Mouse (Mus musculus) intestine, postnatal 0 days (tissue): ENCODE measurements at regions not wholly inside any gene's neighbourhood (a gene's known extent, or its start where the extent isn't known, plus 50 kb on each side); places are given as distances from the start of the nearest gene placed in this dataset.

ENCODE experiments used
- ATAC-seq: fragments of 200-750 bp; cut with Nextera tagmentation; 2 replicates; pipeline ENCODE4 v1.8.0; 2017; ENCODE audit warnings: mild to moderate bottlenecking, moderate TSS enrichment, moderate library complexity
- H3K27ac ChIP-seq: fragments of 300-500 bp; sonication (generic); 2 replicates; pipeline ENCODE4 v1.5.1; 2014; ENCODE audit warnings: mild to moderate bottlenecking, low read depth, low read length, moderate library complexity
- H3K27me3 ChIP-seq: fragments of 300-500 bp; sonication (generic); replicated peaks from 2 replicates; pipeline ENCODE4 v1.6.1; 2014; ENCODE audit warnings: low read length, mixed read lengths; ENCODE audit not compliant: control insufficient read depth, insufficient read depth
- H3K36me3 ChIP-seq: fragments of 300-500 bp; sonication (generic); 2 replicates; pipeline ENCODE4 v1.6.1; 2014; ENCODE audit warnings: mild to moderate bottlenecking, moderate library complexity; ENCODE audit not compliant: control insufficient read depth, insufficient read depth
- H3K4me1 ChIP-seq: fragments of 300-500 bp; sonication (generic); replicated peaks from 2 replicates; pipeline ENCODE4 v1.6.1; 2014; ENCODE audit warnings: antibody characterized with exemption, low read length, mixed read lengths; ENCODE audit not compliant: control insufficient read depth, insufficient read depth
- H3K4me2 ChIP-seq: fragments of 300-500 bp; sonication (generic); replicated peaks from 2 replicates; pipeline ENCODE4 v1.6.1; 2014; ENCODE audit warnings: low read depth, mild to moderate bottlenecking, moderate library complexity
- H3K4me3 ChIP-seq: fragments of 300-500 bp; sonication (generic); 2 replicates; pipeline ENCODE4 v1.5.1; 2014; ENCODE audit warnings: low read depth, low read length
- H3K9ac ChIP-seq: fragments of 300-500 bp; sonication (generic); 2 replicates; pipeline ENCODE4 v1.6.1; 2014; ENCODE audit warnings: mild to moderate bottlenecking, low read depth, low read length
- H3K9me3 ChIP-seq: fragments of 300-500 bp; sonication (generic); 2 replicates; pipeline ENCODE4 v1.6.1; 2016; ENCODE audit warnings: mixed run types; ENCODE audit not compliant: control insufficient read depth
- CTCF ChIP-seq: sonication (generic); IDR thresholded peaks from 2 replicates; pipeline ENCODE4 v1.5.1; 2016; ENCODE audit warnings: low read depth, mild to moderate bottlenecking, control low read depth, antibody characterized with exemption, moderate library complexity
- WGBS: fragments of 180-500 bp; shearing (Covaris S2); extraction: QIAGEN DNeasy Blood & Tissue Kit; methylation state at CpG from one replicate; pipeline ENCODE4 v1.1.7; 2014; 5-methylcytosine and 5-hydroxymethylcytosine counted together

GRCm38 (mm10) chr16:86644912-86645312 lies 709.1 kb upstream of the N6amt1 start:
- 26% methylated on average over 2 of the region's 2 CpGs for WGBS

GRCm38 (mm10) chr16:86604166-86604565 lies 702.5 kb upstream of the Adamts5 start:
- WGBS: 40% methylated on average over 7 of the region's 7 CpGs
- TF ChIP-seq CTCF: no peak

More at GRCm38 (mm10) chr16:86644912-86645312, 709.1 kb upstream of the N6amt1 start:
- Histone ChIP-seq H3K9me3 (no peaks in the 10 kb centered on the region), H3K4me3 (no peak overlapping the region), H3K27ac (no peak overlapping the region), H3K36me3 (no peaks in the 10 kb centered on the region), H3K4me2 (no peak overlapping the region), H3K27me3 (no peaks in the 10 kb centered on the region), H3K4me1 (no peaks in the 10 kb centered on the region), H3K9ac (no peak overlapping the region)
- ATAC-seq: no peak
- TF ChIP-seq CTCF: peak; percentile 88

GRCm38 (mm10) chr16:86594992-86595391 lies 693.4 kb upstream of the Adamts5 start:
- no peak overlapping the region for H3K9ac ChIP-seq
- no peaks in the 10 kb centered on the region for H3K9me3 ChIP-seq
- no peak overlapping the region for H3K4me2 ChIP-seq
- H3K27ac ChIP-seq: no peak overlapping the region
- no peaks in the 10 kb centered on the region for H3K4me1 ChIP-seq
- WGBS: 66% methylated on average over 3 of the region's 3 CpGs
- TF ChIP-seq CTCF: no peak
- no peaks in the 10 kb centered on the region for H3K36me3 ChIP-seq
- no peak for ATAC-seq
- H3K27me3 ChIP-seq: no peaks in the 10 kb centered on the region
- H3K4me3 ChIP-seq: no peak overlapping the region

More at GRCm38 (mm10) chr16:86604166-86604565, 702.5 kb upstream of the Adamts5 start:
- ATAC-seq: no peak
- Histone ChIP-seq H3K27me3 (no peaks in the 10 kb centered on the region), H3K4me2 (no peak overlapping the region), H3K27ac (no peak overlapping the region), H3K4me1 (no peaks in the 10 kb centered on the region), H3K9me3 (no peaks in the 10 kb centered on the region), H3K4me3 (no peak overlapping the region), H3K9ac (no peak overlapping the region), H3K36me3 (no peaks in the 10 kb centered on the region)

GRCm38 (mm10) chr16:86586044-86586443 lies 684.4 kb upstream of the Adamts5 start:
- Histone ChIP-seq H3K4me1 (no peaks in the 10 kb centered on the region), H3K9me3 (no peaks in the 10 kb centered on the region), H3K27ac (no peak overlapping the region), H3K4me2 (no peak overlapping the region), H3K9ac (no peak overlapping the region), H3K36me3 (no peaks in the 10 kb centered on the region), H3K27me3 (no peaks in the 10 kb centered on the region), H3K4me3 (no peak overlapping the region)
- WGBS: 90% methylated on average over 4 of the region's 4 CpGs
- no peak for ATAC-seq
- no peak for TF ChIP-seq CTCF

- ATAC-seq: no peak
- 78% methylated on average over 5 of the region's 5 CpGs for WGBS
- H3K9ac ChIP-seq: no peak overlapping the region
- no peak overlapping the region for H3K4me2 ChIP-seq
- H3K27me3 ChIP-seq: no peaks in the 10 kb centered on the region
- no peaks in the 10 kb centered on the region for H3K4me1 ChIP-seq
- H3K9me3 ChIP-seq: no peaks in the 10 kb centered on the region
- no peak overlapping the region for H3K27ac ChIP-seq
- no peak for TF ChIP-seq CTCF
- H3K4me3 ChIP-seq: no peak overlapping the region
- no peaks in the 10 kb centered on the region for H3K36me3 ChIP-seq
These were observed 676.7 kb upstream of the Adamts5 start for GRCm38 (mm10) chr16:86578281-86578680.

GRCm38 (mm10) chr16:86547465-86548043 lies 645.9 kb upstream of the Adamts5 start:
- Histone ChIP-seq H3K27ac (no peak overlapping the region), H3K36me3 (no peaks in the 10 kb centered on the region), H3K4me1 (no peaks in the 10 kb centered on the region), H3K27me3 (no peaks in the 10 kb centered on the region), H3K9ac (no peak overlapping the region), H3K4me3 (no peak overlapping the region), H3K4me2 (no peak overlapping the region), H3K9me3 (no peaks in the 10 kb centered on the region)
- ATAC-seq: no peak
- no peak for TF ChIP-seq CTCF
- 63% methylated on average over 4 of the region's 4 CpGs for WGBS

GRCm38 (mm10) chr16:86546905-86547304 lies 645.3 kb upstream of the Adamts5 start:
- no peak for TF ChIP-seq CTCF
- H3K36me3 ChIP-seq: no peaks in the 10 kb centered on the region
- H3K27ac ChIP-seq: no peak overlapping the region
- no peaks in the 10 kb centered on the region for H3K9me3 ChIP-seq
- 73% methylated on average over 3 of the region's 3 CpGs for WGBS
- no peaks in the 10 kb centered on the region for H3K27me3 ChIP-seq
- no peak overlapping the region for H3K4me3 ChIP-seq
- H3K9ac ChIP-seq: no peak overlapping the region
- no peak for ATAC-seq
- H3K4me1 ChIP-seq: no peaks in the 10 kb centered on the region
- no peak overlapping the region for H3K4me2 ChIP-seq
